Mouse (Mus musculus) right cerebral cortex, postnatal 4 days (tissue): ENCODE data around the gene Numa1.

Experiments used
- DNase-seq: peaks from one replicate; pipeline ENCODE4 v3.0.0-alpha.2; 2022

Numa1 gene

DNA sequence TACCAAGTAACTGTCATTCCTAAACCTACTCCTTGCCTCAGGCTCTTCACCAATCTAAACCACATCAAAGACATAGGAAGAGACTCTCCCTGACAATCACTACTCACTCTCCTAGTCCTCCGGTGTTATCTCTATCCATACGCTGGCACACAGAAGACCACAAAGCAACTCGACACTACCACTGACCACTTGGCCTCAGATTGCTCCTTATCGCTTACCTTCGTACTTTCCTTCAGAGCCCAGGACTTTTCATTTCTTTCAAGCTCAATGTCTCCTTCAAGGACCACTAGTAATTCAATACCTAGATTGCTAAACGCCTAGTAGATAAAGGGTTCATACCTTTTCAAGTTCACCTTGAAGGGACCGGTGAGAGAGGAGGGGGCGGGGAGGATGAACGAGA is 130.0 kb downstream of the Numa1 start:
- no peak for DNase-seq
